Mouse (Mus musculus) MEL (cell line): ENCODE data around the gene Acat1. TPM values are rescaled to one million over a fixed set of nuclear protein-coding genes. Genes with fewer than 3 reads are reported as not detected.

Source experiments
- DNase-seq: peaks from one replicate; pipeline ENCODE4 v3.0.0; 2011; ENCODE audit warnings: low read depth, low spot score
- H3K27ac ChIP-seq: 2 replicates; pipeline ENCODE4 v1.5.1; 2012; ENCODE audit warnings: low read depth, mild to moderate bottlenecking, control low read depth, low read length, moderate library complexity; ENCODE audit not compliant: control insufficient read depth
- H3K27me3 ChIP-seq, 2 experiments: fragments of 150-350 bp in 1 of 2; sonication (generic) in 1 of 2; 2 replicates each; pipeline ENCODE4 v1.6.1; 2012; ENCODE audit warnings: low read length in 2 of 2, mild to moderate bottlenecking in 2 of 2, improper control_type of control experiment in 1 of 2, moderate library complexity in 1 of 2; ENCODE audit not compliant: insufficient read depth in 2 of 2, control insufficient read depth in 1 of 2
- H3K36me3 ChIP-seq, 2 experiments: 2 replicates each; pipeline ENCODE4 v1.6.1; 2012 to 2014; ENCODE audit warnings: low read length in 2 of 2, improper control_type of control experiment in 1 of 2, inconsistent platforms in 1 of 2, mild to moderate bottlenecking in 1 of 2; ENCODE audit not compliant: insufficient read depth in 2 of 2, control insufficient read depth in 1 of 2
- H3K4me1 ChIP-seq, 2 experiments: fragments of 150-350 bp in 1 of 2; sonication (generic) in 1 of 2; 2 replicates each; pipeline ENCODE4 v1.6.1; 2012; ENCODE audit warnings: low read length in 2 of 2, improper control_type of control experiment in 1 of 2, mild to moderate bottlenecking in 1 of 2; ENCODE audit not compliant: insufficient read depth in 2 of 2, control insufficient read depth in 1 of 2
- H3K4me3 ChIP-seq, 2 experiments: fragments of 150-350 bp in 1 of 2; sonication (generic) in 1 of 2; 2 replicates each; pipeline ENCODE4 v1.5.1; 2012; ENCODE audit warnings: low read depth in 2 of 2, low read length in 2 of 2, mild to moderate bottlenecking in 2 of 2, moderate library complexity in 2 of 2, control low read depth in 1 of 2, improper control_type of control experiment in 1 of 2; ENCODE audit not compliant: control insufficient read depth in 1 of 2, insufficient read depth in 1 of 2
- H3K79me2 ChIP-seq: 2 replicates; pipeline ENCODE4 v1.6.1; 2012; ENCODE audit warnings: mild to moderate bottlenecking, low read length, moderate library complexity; ENCODE audit not compliant: control insufficient read depth, poor library complexity, insufficient read depth
- H3K9ac ChIP-seq: 2 replicates; pipeline ENCODE4 v1.6.1; 2012; ENCODE audit warnings: low read depth, mild to moderate bottlenecking, control low read depth, low read length, moderate library complexity; ENCODE audit not compliant: control insufficient read depth, poor library complexity, severe bottlenecking
- H3K9me3 ChIP-seq: fragments of 150-350 bp; sonication (generic); replicated peaks from 2 replicates; pipeline ENCODE4 v1.6.1; 2012; ENCODE audit warnings: mild to moderate bottlenecking, low read length, improper control_type of control experiment, moderate library complexity; ENCODE audit not compliant: insufficient read depth
- BHLHE40 ChIP-seq: IDR thresholded peaks from 2 replicates; pipeline ENCODE4 v1.6.1; 2012; ENCODE audit warnings: low read depth, mild to moderate bottlenecking, inconsistent platforms, low read length, improper control_type of control experiment, borderline replicate concordance
- CHD1 ChIP-seq: IDR thresholded peaks from 2 replicates; pipeline ENCODE4 v1.6.1; 2012; ENCODE audit warnings: low read depth, mild to moderate bottlenecking, inconsistent platforms, low read length, improper control_type of control experiment
- CHD2 ChIP-seq: IDR thresholded peaks from 2 replicates; pipeline ENCODE4 v1.6.1; 2011; ENCODE audit warnings: low read length, improper control_type of control experiment
- CTCF ChIP-seq, 3 experiments: IDR thresholded peaks in 2 of 3; conservative IDR thresholded peaks in 1 of 3; 2 replicates each; pipeline ENCODE4 v1.5.1; 2011 to 2012; ENCODE audit warnings: low read length in 3 of 3, low read depth in 2 of 3, mild to moderate bottlenecking in 2 of 3, improper control_type of control experiment in 1 of 3, inconsistent platforms in 1 of 3, mixed read lengths in 1 of 3, moderate library complexity in 1 of 3; ENCODE audit not compliant: control insufficient read depth in 1 of 3, insufficient read depth in 1 of 3, poor library complexity in 1 of 3, severe bottlenecking in 1 of 3
- E2F4 ChIP-seq: IDR thresholded peaks from 2 replicates; pipeline ENCODE4 v1.6.1; 2011; ENCODE audit warnings: low read depth, low read length, improper control_type of control experiment, borderline replicate concordance
- ELF1 ChIP-seq: IDR thresholded peaks from 2 replicates; pipeline ENCODE4 v1.6.1; 2014; ENCODE audit warnings: low read depth, mild to moderate bottlenecking, inconsistent platforms, low read length, improper control_type of control experiment, moderate library complexity
- EP300 ChIP-seq, 2 experiments: IDR thresholded peaks; 2 replicates each; pipeline ENCODE4 v1.6.1; 2011; ENCODE audit warnings: improper control_type of control experiment in 2 of 2, low read length in 2 of 2, low read depth in 1 of 2, mild to moderate bottlenecking in 1 of 2
- ETS1 ChIP-seq: IDR thresholded peaks from 2 replicates; pipeline ENCODE4 v1.6.1; 2012; ENCODE audit warnings: low read depth, mild to moderate bottlenecking, inconsistent platforms, low read length, improper control_type of control experiment, moderate library complexity
- GABPA ChIP-seq: IDR thresholded peaks from 2 replicates; pipeline ENCODE4 v1.6.1; 2012; ENCODE audit warnings: low read depth, mild to moderate bottlenecking, inconsistent platforms, low read length, improper control_type of control experiment, moderate library complexity
- GATA1 ChIP-seq: IDR thresholded peaks from 2 replicates; pipeline ENCODE4 v1.6.1; 2011; ENCODE audit warnings: low read depth, low read length, improper control_type of control experiment
- HCFC1 ChIP-seq: IDR thresholded peaks from 2 replicates; pipeline ENCODE4 v1.6.1; 2012; ENCODE audit warnings: low read depth, mild to moderate bottlenecking, inconsistent platforms, low read length, improper control_type of control experiment, moderate library complexity
- JUND ChIP-seq: IDR thresholded peaks from 2 replicates; pipeline ENCODE4 v1.6.1; 2011; ENCODE audit warnings: low read depth, mild to moderate bottlenecking, improper control_type of control experiment, low read length
- MAX ChIP-seq: IDR thresholded peaks from 2 replicates; pipeline ENCODE4 v1.6.1; 2011; ENCODE audit warnings: low read length, improper control_type of control experiment
- MAZ ChIP-seq: IDR thresholded peaks from 2 replicates; pipeline ENCODE4 v1.6.1; 2012; ENCODE audit warnings: low read depth, mild to moderate bottlenecking, inconsistent platforms, low read length, improper control_type of control experiment
- MEF2A ChIP-seq: IDR thresholded peaks from 2 replicates; pipeline ENCODE4 v1.6.1; 2014; ENCODE audit warnings: low read depth, mild to moderate bottlenecking, inconsistent platforms, low read length, improper control_type of control experiment; ENCODE audit not compliant: poor library complexity, insufficient replicate concordance, severe bottlenecking; ENCODE audit errors: extremely low read depth
- MXI1 ChIP-seq: IDR thresholded peaks from 2 replicates; pipeline ENCODE4 v1.6.1; 2011; ENCODE audit warnings: mild to moderate bottlenecking, low read depth, low read length, improper control_type of control experiment
- MYB ChIP-seq: IDR thresholded peaks from 2 replicates; pipeline ENCODE4 v1.6.1; 2011; ENCODE audit warnings: mild to moderate bottlenecking, low read depth, low read length, improper control_type of control experiment
- MYC ChIP-seq: IDR thresholded peaks from 2 replicates; pipeline ENCODE4 v1.6.1; 2011; ENCODE audit warnings: low read depth, mild to moderate bottlenecking, low read length, improper control_type of control experiment, moderate library complexity
- NELFE ChIP-seq: IDR thresholded peaks from 2 replicates; pipeline ENCODE4 v1.6.1; 2011; ENCODE audit warnings: low read depth, low read length, improper control_type of control experiment
- NRF1 ChIP-seq: IDR thresholded peaks from 2 replicates; pipeline ENCODE4 v1.6.1; 2014; ENCODE audit warnings: low read depth, mild to moderate bottlenecking, inconsistent platforms, low read length, improper control_type of control experiment, moderate library complexity; ENCODE audit not compliant: poor library complexity, insufficient read depth, severe bottlenecking
- POLR2A ChIP-seq, 2 experiments: IDR thresholded peaks; 2 replicates each; pipeline ENCODE4 v1.6.1; 2011 to 2012; ENCODE audit warnings: low read length in 2 of 2, mild to moderate bottlenecking in 2 of 2, control low read depth in 1 of 2, improper control_type of control experiment in 1 of 2, low read depth in 1 of 2, moderate library complexity in 1 of 2; ENCODE audit not compliant: control insufficient read depth in 1 of 2, insufficient read depth in 1 of 2, poor library complexity in 1 of 2
- POLR2AphosphoS2 ChIP-seq: IDR thresholded peaks from 2 replicates; pipeline ENCODE4 v1.6.1; 2011; ENCODE audit warnings: low read length, improper control_type of control experiment
- POLR2AphosphoS5 ChIP-seq: IDR thresholded peaks from 2 replicates; pipeline ENCODE4 v1.6.1; 2012; ENCODE audit warnings: low read depth, borderline replicate concordance, mild to moderate bottlenecking, inconsistent platforms, low read length, moderate library complexity, mixed read lengths
- SIN3A ChIP-seq: IDR thresholded peaks from 2 replicates; pipeline ENCODE4 v1.6.1; 2012; ENCODE audit warnings: low read length, improper control_type of control experiment, inconsistent platforms
- SMC3 ChIP-seq: IDR thresholded peaks from 2 replicates; pipeline ENCODE4 v1.6.1; 2011; ENCODE audit warnings: low read depth, low read length, improper control_type of control experiment
- TBP ChIP-seq: IDR thresholded peaks from 2 replicates; pipeline ENCODE4 v1.8.0; 2011; ENCODE audit warnings: low read depth, low read length, improper control_type of control experiment
- TCF12 ChIP-seq: IDR thresholded peaks from 2 replicates; pipeline ENCODE4 v1.6.1; 2014; ENCODE audit warnings: low read depth, mild to moderate bottlenecking, inconsistent platforms, low read length, improper control_type of control experiment, moderate library complexity
- UBTF ChIP-seq: IDR thresholded peaks from 2 replicates; pipeline ENCODE4 v1.6.1; 2012; ENCODE audit warnings: low read depth, mild to moderate bottlenecking, inconsistent platforms, low read length, improper control_type of control experiment, moderate library complexity, borderline replicate concordance; ENCODE audit not compliant: insufficient read depth
- USF1 ChIP-seq: IDR thresholded peaks from 2 replicates; pipeline ENCODE4 v1.6.1; 2014; ENCODE audit warnings: low read depth, mild to moderate bottlenecking, inconsistent platforms, low read length, improper control_type of control experiment, moderate library complexity
- USF2 ChIP-seq, 2 experiments: IDR thresholded peaks; 2 replicates each; pipeline ENCODE4 v1.6.1; 2011 to 2012; ENCODE audit warnings: improper control_type of control experiment in 2 of 2, low read length in 2 of 2, borderline replicate concordance in 1 of 2, inconsistent platforms in 1 of 2, low read depth in 1 of 2, mild to moderate bottlenecking in 1 of 2; ENCODE audit not compliant: insufficient read depth in 1 of 2
- ZC3H11A ChIP-seq: IDR thresholded peaks from 2 replicates; pipeline ENCODE4 v1.6.1; 2012; ENCODE audit warnings: low read depth, mild to moderate bottlenecking, inconsistent platforms, low read length, improper control_type of control experiment
- ZKSCAN1 ChIP-seq: IDR thresholded peaks from 2 replicates; pipeline ENCODE4 v1.6.1; 2012; ENCODE audit warnings: low read depth, mild to moderate bottlenecking, inconsistent platforms, low read length, improper control_type of control experiment, moderate library complexity
- ZMIZ1 ChIP-seq: IDR thresholded peaks from 2 replicates; pipeline ENCODE4 v1.6.1; 2012; ENCODE audit warnings: low read depth, mild to moderate bottlenecking, inconsistent platforms, low read length, improper control_type of control experiment, moderate library complexity
- ZNF384 ChIP-seq: IDR thresholded peaks from 2 replicates; pipeline ENCODE4 v1.6.1; 2012; ENCODE audit warnings: low read depth, mild to moderate bottlenecking, inconsistent platforms, low read length, improper control_type of control experiment
- polyA plus RNA-seq, 2 experiments: library from polyadenylated mRNA; stranded (reverse) in 1 of 2; unstranded in 1 of 2; fragments of >175 nt in 1 of 2; fragments of >200 nt in 1 of 2; gene quantifications; 2 replicates each; pipeline versions ENCODE4 v1.2.1 to v1.2.4; 2012; ENCODE audit warnings: low replicate concordance in 2 of 2, low read depth in 1 of 2; ENCODE audit not compliant: insufficient read length in 2 of 2, insufficient read depth in 1 of 2, missing spikeins in 1 of 2
- total RNA-seq: library from RNA; depleted of rRNA; stranded (reverse); fragments of 300-350 nt; gene quantifications from 2 replicates; pipeline ENCODE4 v1.2.3, GENCODE M21; 2012; rRNA removed

Acat1 gene
- 41.0 and 41.8 TPM in 2 replicates for total RNA-seq
- polyA plus RNA-seq, result 100 to 1,000 TPM in 1 of 2 experiments, 10 to 100 TPM in 1; 37.4 to 185 TPM

GRCm38 (mm10) chr9:53609968-53610781, at the start of gene Acat1:
Gene Acat1 (minus strand): TSS chr9:53610382.
- Histone ChIP-seq H3K4me3 (peak within 1 kb of the TSS; percentile 67 to 86), H3K9me3 (no peaks in the 10 kb centered on the region), H3K36me3 (peaks cover 0 to 9% of the 10 kb centered on the region in 2 experiments; a peak in 2 of 4 replicates), H3K27ac (peak within 1 kb of the TSS; percentile 69), H3K9ac (peak within 1 kb of the TSS; percentile 93), H3K4me1 (peaks cover 0 to 5% of the 10 kb centered on the region in 2 experiments; a peak in 2 of 4 replicates), H3K27me3 (no peaks in the 10 kb centered on the region), H3K79me2 (peaks cover 9% of the 10 kb centered on the region)
- peak; percentile 96 for DNase-seq
- TF ChIP-seq MEF2A (no peak), ELF1 (no peak), MAZ (no peak), BHLHE40 (no peak; the same call in 1 of the 2 replicates), ZMIZ1 (0 out of 2 replicates have a peak, but pooled peaks have one; percentile 40), UBTF (no peak), ETS1 (peak; percentile 41; the same call in 1 of the 2 replicates), SIN3A (peak; percentile 90), POLR2AphosphoS2 (peak; percentile 87), MAX (peak; percentile 97), TBP (no peak), HCFC1 (peak; percentile 56; the same call in 1 of the 2 replicates), JUND (no peak), SMC3 (no peak), ZNF384 (peak; percentile 99), E2F4 (peak; percentile 70; the same call in 1 of the 2 replicates), USF1 (peak; percentile 85), NELFE (peak; percentile 78), ZKSCAN1 (no peak), TCF12 (0 out of 2 replicates have a peak, but pooled peaks have one; percentile 60), MYB (no peak), ZC3H11A (no peak), CHD1 (no peak), GABPA (no peak), POLR2AphosphoS5 (no peak), MYC (peak; percentile 85), POLR2A (IDR thresholded peaks at IDR 0.05; ENCODE audit: control insufficient read depth in 1 of 2, insufficient read depth in 1 of 2, low read depth in 1 of 2, low read length in 2 of 2, poor library complexity in 1 of 2) (peak; percentile 80 to 82; a peak in 3 of 4 replicates), EP300 (IDR thresholded peaks at IDR 0.05; ENCODE audit: low read depth in 1 of 2, low read length in 2 of 2) (no peak; a peak in 1 of 4 replicates), USF2 (IDR thresholded peaks at IDR 0.05; ENCODE audit: borderline replicate concordance in 1 of 2, insufficient read depth in 1 of 2, low read depth in 1 of 2, low read length in 2 of 2) (peak in 1 of 2 experiments; percentile 52; a peak in 1 of 4 replicates), CHD2 (no peak), NRF1 (no peak), CTCF (IDR thresholded peaks at IDR 0.05 in 2 of 3, conservative IDR thresholded peaks at IDR 0.05 in 1 of 3; ENCODE audit: control insufficient read depth in 1 of 3, insufficient read depth in 1 of 3, low read depth in 2 of 3, low read length in 3 of 3, poor library complexity in 1 of 3, severe bottlenecking in 1 of 3) (no peak), MXI1 (peak; percentile 92), GATA1 (no peak)
